Mouse (Mus musculus) embryo, embryonic 11 days (tissue): ENCODE measurements at regions not wholly inside any gene's neighbourhood (a gene's known extent, or its start where the extent isn't known, plus 50 kb on each side); places are given as distances from the start of the nearest gene placed in this dataset.

Source experiments
- DNase-seq: peaks from one replicate; pipeline ENCODE4 v3.0.0-alpha.2; 2015

DNA sequence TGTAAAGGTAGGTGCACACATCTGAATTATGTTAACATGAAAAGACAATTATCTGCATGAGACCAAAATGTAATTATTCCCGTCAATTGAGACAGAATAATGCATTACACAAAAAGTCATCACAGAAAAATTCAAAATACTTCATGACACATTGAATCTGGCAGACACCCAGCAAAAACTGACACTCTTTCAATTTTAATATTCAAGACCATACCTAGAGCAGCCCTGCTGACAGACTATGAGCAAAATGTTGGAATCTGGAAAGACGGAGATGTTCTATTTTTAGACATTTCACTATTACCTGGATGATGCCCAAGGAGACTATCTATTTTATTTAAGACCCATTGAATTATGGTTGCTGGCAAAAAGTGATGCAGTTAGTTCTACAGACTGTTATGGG is 1190.4 kb downstream of the Sorcs3 start:
- no peak for DNase-seq

GRCm38 (mm10) chr19:49415326-49415725 is 1209.5 kb downstream of the Sorcs3 start:
- no peak for DNase-seq

- DNase-seq = no peak
These were observed 1217.5 kb downstream of the Sorcs3 start for GRCm38 (mm10) chr19:49423059-49423900.
